Mouse (Mus musculus): Measurements from ENCODE around the gene Acsm4. TPM values are rescaled to one million over a fixed set of nuclear protein-coding genes. Genes with fewer than 3 reads are reported as not detected.

Gene Acsm4
- total RNA-seq, 2 experiments from 2014 or later = not detected

DNA sequence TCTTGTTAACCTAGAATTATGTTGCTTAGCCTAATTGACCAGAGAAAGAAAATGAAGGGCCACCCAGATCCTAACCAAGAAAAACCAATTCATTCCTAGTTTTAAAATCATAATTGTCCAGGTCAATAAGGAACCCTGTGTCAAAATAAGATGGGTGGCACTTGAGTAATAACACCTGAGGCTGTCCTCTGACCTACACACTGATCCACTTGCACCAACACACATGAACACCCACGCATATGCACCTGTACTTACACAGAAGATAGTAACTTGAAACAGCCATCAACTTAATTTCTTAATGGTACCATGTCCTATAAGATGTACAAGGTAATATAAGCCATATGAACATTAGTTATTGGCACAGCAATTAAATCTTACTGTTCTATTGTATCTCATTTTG, 63.9 kb downstream of the Acsm4 start:
- no peak for DNase-seq (ENCODE audit: low spot score in 2 of 2)
- intact Hi-C loops (cut with DNase I) = no loop called here

DNA sequence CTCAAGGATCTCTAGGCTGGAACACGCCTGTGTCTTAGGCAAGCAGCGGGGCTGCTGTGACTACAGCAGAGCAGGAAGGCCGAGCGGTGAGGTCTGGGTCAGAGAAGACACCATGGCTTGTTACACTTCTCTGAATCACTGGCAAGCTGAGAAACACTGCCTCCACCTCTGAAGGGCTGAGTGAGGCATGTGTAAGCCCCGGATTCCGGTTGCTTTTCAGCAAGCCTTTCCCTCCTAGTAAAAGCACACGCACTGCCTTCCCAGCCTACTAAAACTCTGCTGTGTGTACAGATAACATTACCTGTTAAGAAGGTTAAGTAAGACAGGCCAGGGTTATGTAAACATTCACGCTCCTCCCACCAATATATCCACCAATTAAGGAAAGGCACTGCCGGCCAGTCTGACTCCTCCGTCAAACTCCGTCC, 70.7 kb downstream of the Acsm4 start, which contains the start of gene Acsm3:
Acsm3 (plus strand) TSS at position 397 of the 425 bp plus-strand sequence.
- DNase-seq (ENCODE audit: low spot score in 2 of 2) = no peak
- intact Hi-C loops (cut with DNase I) = no loop called here

DNA sequence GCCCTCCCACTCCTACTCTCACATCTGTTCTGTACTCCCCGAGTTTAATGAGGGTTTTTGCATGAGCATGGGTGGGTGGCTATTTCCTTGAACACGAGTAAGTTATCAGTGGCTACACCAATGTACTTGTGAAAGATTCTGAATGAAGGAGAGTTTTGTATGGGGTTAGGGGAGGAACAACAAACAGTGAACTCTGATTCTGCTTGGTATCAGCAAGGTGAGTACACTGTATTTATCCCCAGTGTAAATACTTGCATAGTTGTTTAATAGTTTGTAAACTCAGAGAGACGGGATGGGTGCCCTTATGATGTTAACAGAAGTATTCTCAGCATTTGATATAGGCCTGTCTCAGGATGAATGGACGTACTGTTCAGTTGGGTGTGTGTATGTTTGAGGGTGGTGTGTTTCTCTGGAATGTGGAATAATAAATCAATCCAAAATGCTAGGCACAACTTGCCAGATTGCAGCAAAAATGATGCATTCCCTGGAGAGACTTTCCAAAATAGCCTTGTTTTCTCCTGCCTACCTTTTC, 72.4 kb downstream of the Acsm4 start:
- DNase-seq (ENCODE audit: low spot score in 2 of 2) = no peak
- intact Hi-C loops (cut with DNase I) = no loop called here

Other genes with a start within 250 kb of the Acsm4 start
- gene Gp2, start 230.7 kb upstream of the Acsm4 start, total RNA-seq (2021) = not detected
- not detected for gene Umod, start 210.7 kb upstream of the Acsm4 start, total RNA-seq (2021)
- gene Acsm5, start 170.6 kb upstream of the Acsm4 start, total RNA-seq (2021) = under 1 TPM; 0.79 to 0.84 TPM
- not detected for gene Pdilt, start 166.5 kb upstream of the Acsm4 start, total RNA-seq (2021)
- gene Acsm2, start 135.7 kb upstream of the Acsm4 start, total RNA-seq (2021) = not detected
- gene Acsm1, start 83.0 kb upstream of the Acsm4 start, total RNA-seq (2021) = not detected
- gene Thumpd1, start 30.8 kb downstream of the Acsm4 start, total RNA-seq (2021) = 10 to 100 TPM; 42.4 to 44.7 TPM
- gene Acsm3, start 70.9 kb downstream of the Acsm4 start, total RNA-seq (2021) = not detected
- gene Rexo5, start 104.0 kb downstream of the Acsm4 start, total RNA-seq (2021) = 1 to 10 TPM in 1 of 2 experiments, under 1 TPM in 1; 0.25 to 1.9 TPM
- 1 to 10 TPM; 5.4 to 7.5 TPM for gene Eri2, start 104.0 kb downstream of the Acsm4 start, total RNA-seq (2021)
- 10 to 100 TPM; 10.9 to 12.9 TPM for gene Lyrm1, start 205.8 kb downstream of the Acsm4 start, total RNA-seq (2021)
- 10 to 100 TPM; 24.4 to 27.0 TPM for gene Dcun1d3, start 206.3 kb downstream of the Acsm4 start, total RNA-seq (2021)